Mouse (Mus musculus) NIH3T3 (cell line): Measurements from ENCODE around the gene Coq8b.
A peak's percentile ranks its signal among the peaks of the same experiment; 100 is the strongest.

Source experiments
- DNase-seq: peaks from one replicate; pipeline ENCODE4 v3.0.0-alpha.2; 2012; ENCODE audit warnings: low read depth

The Coq8b gene

DNA sequence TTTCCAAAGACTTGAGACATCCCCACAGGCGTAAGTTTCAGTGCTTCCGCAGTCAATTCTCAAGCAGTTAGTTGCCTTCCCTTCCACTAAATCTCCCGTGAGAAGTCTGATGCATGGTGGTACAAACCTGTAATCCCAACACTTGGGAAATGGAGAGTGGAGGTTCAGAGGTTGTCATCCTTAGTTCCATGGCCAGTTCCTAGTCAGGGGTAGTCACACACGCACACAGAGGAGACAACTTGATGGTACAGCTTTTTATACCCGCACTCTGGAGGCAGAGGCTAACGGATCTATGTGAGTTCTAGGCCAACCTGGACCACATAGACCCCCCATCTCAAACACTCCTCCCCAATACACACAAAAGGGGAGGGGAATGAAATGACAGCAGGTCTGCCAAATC, 4.0 kb upstream of the Coq8b start:
- DNase-seq: no peak

DNA sequence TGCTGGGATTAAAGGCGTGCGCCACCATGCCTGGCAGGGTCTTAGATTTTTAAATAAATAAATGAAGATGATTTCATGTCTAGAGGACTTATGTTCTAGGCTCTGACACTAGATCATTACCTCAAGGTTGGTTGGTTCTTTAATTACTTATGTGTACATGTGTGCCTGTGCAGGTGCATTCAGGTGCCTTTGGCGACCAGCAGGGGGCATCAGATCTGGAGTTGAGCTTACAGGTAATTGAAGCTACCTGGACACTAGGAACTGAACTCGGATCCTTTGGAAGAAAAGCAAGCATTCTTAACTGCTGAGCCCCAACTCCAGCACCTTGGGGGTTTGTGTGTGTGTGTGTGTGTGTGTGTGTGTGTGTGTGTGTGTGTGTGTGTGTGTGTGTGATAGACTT, 2.0 kb upstream of the Coq8b start:
- no peak for DNase-seq

DNA sequence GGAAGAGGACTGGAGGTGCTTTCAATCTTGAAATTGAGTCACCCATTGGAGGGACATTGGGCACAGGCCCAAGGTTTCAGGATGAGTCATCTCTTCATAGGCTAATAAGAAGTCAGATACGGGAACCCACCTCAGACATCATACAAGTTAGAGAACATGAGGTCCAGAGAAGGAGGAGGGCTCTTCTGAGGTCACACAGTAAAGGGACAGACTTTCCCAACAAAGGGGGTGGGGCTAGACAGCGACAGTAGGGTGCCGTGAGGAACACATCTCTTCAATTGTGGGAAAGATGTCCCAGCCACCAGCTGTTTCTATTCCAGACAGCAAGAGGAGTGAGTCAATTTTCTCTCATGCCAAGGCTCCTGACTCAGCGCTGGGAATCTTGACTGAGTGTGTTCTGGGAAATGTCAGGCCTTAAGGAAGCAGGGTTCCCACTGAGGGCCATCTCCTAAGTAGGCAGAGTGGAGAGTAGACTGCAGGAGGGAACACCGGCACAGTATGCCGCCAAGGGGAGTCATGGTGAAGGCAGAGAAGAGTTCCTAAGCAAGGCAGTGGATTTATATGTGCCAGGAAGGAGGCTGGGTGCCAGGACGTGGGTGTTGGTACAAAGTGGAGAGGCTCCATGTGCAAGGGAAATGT, 1.0 kb upstream of the Coq8b start:
- DNase-seq: peak; percentile 88

DNA sequence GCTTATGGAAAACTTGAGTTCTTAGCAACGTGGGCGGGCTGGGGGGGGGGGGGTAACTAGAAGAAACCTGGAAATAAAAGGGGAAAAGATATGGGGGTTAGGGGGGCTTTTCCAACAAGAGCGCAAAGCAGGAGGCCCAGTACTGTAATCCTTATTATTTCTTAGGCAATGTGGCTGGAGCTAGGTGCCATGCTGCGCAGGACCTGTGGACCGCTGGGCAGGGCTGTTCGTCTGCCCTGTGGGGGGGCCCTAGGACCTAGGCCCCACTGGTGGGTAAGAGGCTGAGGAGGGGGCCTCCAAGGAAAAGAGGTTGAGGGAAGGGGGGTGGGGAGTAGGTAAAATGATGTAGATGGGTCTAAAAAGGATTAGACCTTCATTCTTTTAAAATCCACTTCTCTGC, 477 bp downstream of the Coq8b start:
- DNase-seq: no peak

DNA sequence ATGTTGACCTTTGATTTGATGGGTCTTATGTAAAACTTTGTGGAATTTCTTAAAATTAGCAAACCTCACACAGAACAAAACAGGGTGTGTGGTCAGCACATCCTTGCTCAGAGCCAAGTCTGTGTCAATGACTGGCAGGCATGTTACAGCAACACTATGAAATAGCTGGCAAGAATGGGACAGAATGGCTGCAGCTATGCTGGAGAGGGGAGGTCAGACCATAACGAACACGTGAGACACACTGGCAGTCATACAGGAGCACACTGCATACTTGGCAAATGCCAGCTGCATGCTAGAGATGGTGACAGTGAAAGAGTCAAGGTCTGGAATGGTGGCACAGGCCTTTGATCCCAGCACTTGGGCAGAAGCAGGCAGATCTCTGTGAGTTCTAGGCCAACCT, 2.9 kb downstream of the Coq8b start:
- no peak for DNase-seq

DNA sequence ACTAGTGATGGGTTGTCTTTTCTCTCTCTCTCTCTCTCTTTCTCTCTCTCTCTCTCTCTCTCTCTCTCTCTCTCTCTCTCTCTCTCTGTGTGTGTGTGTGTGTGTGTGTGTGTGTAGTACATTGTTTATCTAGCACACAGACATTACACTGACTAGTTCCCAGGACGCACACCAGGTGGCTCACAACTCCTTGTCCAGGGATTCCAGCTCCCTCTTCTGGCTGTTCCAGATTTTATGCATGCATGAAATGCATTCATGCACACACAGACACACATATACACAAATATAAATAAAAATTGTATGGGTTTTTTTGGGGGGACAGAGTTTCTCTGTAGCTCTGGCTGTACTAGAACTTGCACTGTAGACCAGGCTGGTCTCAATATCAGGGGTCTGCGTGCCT, 4.7 kb downstream of the Coq8b start:
- DNase-seq: peak; percentile 19

DNA sequence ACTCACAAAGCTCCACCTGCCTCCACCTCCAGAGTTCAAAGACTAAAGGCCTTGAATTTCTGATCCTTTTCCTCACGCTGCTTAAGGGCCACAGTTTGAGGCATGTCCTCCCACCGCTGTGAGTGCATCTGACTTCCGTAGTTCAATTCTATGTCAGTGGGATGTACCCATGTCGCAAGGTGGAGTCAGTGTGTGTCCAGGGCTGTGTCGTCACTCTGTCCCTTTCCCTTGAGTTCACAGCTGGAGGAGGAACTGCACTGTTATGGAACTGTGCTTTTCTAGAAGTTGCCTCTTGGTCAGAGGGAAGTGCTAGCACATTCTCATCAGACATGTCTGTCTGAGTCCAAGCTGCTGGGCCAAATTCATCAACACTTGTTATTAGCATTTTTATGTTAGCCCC, 5.7 kb downstream of the Coq8b start:
- no peak for DNase-seq

DNA sequence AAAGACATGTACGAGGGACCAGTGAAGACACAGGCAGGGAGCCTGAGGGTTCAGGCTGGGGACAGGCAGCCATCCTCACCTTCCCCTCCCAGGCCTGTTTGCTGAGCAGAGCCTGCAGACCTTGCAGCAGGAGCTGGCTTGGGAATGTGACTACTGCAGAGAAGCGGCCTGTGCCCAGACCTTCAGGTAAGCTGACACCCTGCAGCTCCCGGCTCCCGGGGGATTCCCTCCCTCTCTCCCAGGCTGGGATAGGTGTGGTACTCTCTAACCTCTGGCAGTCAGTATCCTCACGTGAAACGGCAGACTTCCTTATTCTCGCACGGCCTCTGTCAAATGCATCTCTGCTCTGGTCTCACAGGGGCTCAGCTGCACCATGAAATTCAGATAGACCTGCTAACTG, 10.4 kb downstream of the Coq8b start:
- DNase-seq: no peak

DNA sequence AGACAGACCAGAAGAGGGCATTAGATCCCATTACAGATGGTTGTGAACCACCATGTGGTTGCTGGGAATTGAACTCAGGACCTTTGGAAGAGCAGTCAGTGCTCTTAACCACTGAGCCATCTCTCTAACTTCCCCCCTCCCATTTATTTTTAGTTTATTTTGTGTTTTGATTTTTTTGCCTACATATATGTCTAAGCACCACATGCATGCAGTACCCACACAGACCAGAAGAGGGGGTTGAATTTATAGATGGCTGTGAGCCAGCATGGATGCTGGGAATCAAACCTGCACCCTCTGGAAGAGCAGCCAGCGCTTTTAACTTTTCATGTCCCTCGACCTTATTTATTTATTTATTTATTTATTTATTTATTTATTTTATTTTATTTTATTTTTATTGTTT, 11.3 kb downstream of the Coq8b start:
- DNase-seq: peak; percentile 34

DNA sequence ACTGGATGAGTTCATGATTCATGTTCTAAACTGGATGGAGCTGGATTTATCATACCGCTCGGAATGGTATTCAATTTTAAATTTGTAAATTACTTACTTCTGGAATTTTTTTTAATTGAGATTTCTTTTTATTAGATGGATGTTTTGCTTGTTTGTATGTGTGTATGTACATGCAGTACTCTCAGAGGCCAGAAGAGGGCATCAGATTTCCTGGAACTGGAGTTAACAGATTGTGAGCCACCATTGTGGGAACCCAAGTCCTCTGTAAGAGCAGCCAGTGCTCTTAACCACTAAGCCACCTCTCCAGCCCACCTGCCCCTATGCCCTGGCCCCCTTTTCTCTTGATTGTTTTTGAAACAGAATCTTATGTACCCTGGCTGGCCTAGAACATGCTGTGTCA, 16.3 kb downstream of the Coq8b start:
- DNase-seq: peak; percentile 53

DNA sequence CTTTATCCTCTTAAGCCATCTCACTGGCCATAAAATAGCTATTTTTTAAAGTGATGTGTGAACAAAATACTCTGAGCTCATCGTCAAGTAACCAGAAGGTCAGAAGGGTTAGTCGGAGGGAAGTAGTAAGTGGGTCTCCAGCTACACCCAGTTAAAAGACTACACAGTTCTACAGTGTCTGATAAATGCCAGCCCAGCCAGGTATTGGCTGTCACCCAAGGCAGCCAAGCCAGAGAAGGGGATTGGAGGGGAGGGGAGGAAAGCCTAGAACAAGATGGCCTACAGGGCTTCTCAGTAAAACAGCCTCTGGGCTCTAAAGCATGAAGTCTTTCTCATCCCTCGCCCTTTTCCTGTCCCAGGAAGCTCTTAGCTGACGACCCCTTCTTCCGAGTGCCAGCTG, 17.1 kb downstream of the Coq8b start:
- no peak for DNase-seq

DNA sequence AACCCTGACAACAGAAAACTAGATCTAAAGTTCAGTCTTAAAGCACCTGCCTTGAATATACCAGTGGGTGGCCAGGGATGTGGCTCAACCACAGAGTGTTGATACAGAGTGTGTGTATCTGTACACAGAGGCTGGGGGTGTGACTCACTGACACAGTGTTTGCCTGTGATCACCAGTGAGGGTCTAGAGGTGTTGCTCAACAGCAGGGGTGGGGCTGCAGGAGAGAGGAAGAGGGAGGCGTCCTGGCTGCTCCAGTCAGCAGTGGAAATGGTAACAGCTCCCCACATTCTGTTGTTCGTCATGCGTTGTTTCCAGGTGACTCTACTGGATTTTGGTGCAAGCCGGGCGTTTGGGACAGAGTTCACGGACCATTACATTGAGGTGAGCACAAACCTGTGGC, 19.1 kb downstream of the Coq8b start:
- peak; percentile 59 for DNase-seq

DNA sequence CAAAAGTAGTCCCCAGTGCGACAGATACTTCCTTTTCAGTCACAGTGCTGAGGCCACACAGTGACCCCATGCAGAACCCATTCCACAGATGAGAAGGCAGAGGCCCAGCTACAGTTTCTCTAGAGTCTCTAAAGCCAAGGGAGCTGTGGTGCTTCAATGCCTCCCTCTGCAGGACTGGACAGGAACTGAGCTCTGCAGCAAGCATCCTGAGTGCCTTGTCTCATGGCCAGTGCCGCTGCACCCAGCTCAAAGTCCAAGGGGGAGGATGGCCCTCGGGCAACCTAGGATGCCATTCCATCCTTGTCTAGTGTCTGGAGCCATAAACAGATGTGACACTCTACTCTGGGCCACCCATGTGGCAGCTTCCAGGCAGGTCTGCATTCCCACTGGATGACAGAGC, 22.9 kb downstream of the Coq8b start:
- peak; percentile 67 for DNase-seq

DNA sequence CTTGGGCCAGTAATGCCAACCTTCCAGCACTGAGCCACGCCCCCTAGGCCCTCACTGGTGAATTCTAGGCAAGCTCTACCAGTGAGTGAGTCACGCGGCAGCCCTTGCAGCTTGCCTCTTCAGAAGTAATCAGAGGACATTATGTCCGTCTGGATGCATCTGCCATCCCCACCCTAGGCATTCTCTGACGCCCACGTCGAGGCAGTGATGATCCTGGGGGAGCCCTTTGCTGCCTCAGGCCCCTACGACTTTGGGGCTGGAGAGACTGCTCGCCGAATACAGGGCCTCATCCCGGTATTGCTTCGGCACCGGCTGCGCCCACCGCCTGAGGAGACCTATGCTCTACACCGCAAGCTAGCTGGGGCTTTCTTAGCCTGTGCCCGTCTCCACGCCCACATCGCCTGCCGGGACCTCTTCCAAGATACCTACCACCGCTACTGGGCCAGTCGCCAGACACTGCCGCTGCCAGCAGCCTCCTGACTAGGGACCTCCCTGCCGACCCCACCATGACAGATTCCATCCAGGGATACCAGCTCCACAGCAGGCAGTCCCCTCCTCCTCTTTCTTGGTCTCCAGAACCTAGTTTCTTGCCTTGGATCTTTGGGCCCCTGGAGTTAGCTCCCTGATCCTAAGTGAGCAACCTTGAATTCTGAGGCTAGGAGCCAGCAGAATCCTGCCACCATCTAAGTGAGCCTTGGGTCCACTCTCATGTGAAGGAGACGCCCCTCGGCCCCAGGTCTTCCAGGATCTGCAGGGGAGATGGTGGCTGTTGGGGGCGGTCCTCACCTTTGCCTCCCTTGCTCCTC, 24.4 kb downstream of the Coq8b start:
- DNase-seq: peak; percentile 57

DNA sequence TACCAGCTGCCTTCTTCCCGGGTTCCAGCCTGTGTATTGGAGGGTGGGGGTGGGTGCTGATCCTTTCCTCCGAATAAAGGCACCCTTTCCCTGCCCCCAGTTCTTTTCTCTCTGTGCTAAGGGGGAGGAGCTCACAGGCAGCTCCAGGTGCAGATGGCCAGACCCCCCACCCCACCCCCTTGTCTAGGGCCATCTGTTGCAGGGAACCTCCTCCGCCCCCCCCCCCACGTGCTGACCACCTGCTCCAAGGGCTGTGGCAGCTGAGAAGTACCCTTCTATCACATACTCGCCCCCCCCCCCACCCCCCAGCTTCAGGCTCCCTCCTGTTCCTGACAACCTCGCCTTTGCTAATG, 25.0 kb downstream of the Coq8b start:
- no peak for DNase-seq

DNA sequence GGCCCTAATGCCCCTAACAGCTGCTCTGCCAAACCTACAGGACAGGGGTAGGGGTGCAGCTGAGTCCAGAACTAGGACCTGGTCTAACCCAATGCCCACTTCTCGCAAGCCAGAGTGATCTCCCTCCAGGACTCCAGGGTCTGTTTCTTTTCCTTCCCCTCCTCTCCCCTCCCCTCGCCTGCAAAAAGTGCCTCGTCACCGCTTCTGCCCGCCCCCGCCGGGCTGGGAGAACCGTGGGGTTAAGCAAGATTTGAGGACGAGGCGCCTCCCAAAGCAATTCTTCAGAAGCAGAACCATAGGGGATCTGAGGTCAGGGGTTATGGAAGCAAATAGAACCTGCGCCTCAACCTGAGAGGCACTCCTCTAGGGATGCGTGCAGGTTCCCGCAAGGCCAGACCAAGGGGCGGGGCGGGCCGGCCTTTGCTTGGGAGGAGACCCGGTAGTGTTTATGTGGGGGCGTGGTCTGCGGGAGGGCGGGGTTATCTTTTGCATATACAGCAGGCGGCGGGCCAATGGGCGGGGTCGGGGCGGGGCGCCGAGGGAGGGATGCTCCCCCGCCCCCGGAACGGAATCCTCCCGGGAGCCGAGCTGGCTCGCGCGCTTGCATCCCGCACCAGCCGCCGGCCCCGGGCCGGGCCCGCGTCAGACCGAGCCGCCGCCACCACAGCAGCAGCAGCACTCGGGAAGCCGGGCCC, 25.5 kb downstream of the Coq8b start, which contains the start of gene Numbl:
Gene Numbl, plus strand, starts transcription at position 229 of the 695 bp plus-strand sequence.
- peak; percentile 99 for DNase-seq

DNA sequence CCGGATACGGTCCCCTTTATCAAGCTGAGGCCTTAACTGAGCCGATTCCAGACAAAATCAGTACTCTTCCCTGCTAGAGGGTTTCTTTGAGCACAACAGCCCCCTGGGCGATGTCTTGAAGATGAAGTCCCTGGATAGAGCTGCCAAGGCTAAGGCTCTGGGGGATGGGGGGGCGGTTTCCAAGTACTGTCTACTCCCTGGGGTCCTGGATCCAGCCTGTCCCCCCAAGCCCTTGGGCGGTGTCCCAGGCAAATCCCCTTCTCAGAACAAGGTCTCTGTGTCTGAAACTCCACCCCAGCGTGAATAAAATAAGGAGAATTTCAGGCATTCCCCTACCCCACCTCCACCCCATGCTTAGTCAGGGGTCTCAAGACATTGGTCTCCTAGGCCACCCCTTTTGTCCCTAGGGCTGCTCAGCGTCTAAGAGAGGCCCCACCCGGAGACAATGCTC, 26.5 kb downstream of the Coq8b start:
- peak; percentile 52 for DNase-seq

DNA sequence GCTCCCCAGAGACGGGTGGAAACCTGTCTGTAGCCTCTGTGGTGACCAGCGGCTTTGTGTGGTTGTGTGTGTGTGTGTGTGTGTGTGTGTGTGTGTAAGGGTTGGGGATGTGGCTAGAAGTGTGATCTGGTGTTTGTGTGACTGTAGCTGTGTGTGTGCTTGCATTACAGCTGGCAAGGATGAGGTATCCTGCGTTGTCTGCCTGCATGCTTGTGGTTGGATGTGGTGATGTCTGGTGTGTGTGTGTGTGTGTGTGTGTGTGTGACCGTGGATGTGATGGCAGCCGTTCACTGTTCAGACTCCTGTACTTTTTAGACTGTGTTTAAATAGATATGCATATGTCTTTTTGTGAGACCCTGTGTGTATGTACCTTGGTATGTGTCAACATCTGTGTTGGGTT, 26.9 kb downstream of the Coq8b start:
- DNase-seq: peak; percentile 67

DNA sequence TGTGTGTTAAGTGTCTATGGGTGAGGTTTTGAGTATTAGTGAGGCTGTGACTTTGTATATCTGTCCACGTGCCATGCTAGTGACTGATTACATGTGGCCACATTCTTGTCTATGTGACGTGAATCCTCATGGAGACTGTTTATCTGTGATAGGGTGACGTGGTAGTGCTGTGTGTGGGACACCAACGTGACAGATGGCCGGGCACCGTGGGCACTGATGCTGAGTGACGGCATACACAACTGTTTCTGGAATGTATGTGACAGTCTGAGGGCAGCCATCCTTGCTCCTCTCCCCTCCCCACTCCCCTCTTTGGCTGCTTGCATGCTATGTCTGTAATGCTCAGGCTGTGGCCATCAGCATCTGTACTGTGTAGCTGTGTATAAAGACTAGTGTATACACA, 28.0 kb downstream of the Coq8b start:
- no peak for DNase-seq

DNA sequence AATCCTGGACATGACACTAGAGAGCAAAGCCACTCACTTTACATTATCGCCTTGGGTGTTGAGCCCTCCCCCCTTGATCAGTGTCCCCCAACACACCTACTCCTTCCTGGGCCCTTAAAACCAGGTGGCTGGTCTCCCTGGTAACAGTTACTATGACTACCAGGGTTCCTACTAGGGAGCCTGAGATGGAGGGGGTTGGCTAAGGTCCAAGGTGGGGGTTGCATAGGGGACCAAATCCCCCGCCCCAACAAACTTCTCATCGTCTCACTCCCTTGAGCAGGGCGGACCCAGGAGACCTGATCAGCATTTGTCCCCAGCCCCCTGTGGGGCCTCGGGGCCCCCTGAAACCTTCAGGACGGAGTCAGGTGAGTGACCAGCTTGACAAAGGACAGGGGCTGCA, 29.1 kb downstream of the Coq8b start:
- DNase-seq: no peak

DNA sequence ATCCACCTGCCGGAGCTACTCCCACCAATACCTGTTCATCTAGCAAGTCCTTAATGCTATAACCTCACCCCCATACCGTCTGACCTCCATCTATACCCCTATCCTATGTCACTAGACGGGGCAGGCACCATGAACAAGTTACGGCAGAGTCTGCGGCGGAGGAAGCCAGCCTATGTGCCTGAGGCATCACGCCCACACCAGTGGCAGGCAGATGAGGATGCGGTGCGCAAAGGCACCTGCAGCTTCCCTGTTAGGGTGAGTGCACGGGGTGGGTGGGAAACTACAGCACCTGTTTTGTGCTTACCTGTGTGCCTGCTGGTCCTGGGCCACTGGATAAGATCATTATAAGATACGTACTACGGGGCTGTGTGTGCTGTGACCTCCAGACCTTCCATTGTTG, 31.9 kb downstream of the Coq8b start:
- no peak for DNase-seq

DNA sequence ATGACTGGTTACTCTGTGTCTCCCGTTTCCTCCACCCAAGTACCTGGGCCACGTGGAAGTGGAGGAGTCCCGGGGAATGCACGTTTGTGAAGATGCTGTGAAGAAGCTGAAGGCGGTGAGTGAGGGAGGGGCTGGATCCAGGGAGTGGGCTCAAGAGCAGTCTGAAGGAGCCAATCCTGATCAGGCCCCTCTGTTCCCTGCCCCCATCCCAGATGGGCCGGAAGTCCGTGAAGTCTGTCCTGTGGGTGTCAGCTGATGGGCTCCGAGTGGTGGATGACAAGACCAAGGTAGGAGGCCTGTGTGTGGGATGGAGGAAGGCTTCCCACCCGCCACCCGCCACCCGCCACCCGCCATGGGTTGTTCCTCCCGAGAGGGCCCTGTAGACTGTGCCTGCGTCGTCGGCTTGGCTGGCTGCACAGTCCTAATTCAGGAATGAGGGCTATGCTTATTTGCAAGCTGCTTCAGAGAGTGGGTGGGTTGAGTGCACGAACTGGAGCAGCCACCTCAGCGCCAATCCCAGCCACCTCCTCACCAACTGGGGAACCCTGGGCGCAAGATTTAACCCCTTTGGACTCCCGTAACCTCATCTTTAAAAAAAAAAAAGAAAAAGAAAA, 33.8 kb downstream of the Coq8b start:
- no peak for DNase-seq

DNA sequence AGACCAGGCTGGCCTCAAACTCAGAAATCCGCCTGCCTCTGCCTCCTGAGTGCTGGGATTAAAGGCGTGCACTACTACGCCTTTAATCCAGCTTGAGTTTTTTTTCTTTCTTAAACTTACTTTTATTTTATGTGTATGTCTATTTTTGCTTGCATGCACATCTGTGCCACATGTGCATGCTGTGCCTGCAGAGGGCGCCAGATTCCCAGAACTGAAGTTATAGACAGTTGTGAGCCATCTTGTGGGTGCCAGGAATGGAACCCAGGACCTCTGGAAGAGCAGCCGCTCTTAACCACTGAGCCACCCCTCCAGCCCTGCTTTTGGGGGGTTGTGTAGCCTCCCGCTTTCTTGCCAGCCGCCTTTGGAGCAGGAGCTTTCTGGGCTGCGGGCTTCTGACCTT, 38.6 kb downstream of the Coq8b start:
- DNase-seq: peak; percentile 30
